Mouse (Mus musculus) layer of hippocampus, postnatal 25 days (tissue): ENCODE results near the gene Ass1. TPM values are rescaled to one million over a fixed set of nuclear protein-coding genes. Genes with fewer than 3 reads are reported as not detected.

Experiments
- DNase-seq, 2 experiments: peaks; one replicate each; pipeline ENCODE4 v3.0.0; 2022; ENCODE audit warnings: mixed read lengths in 2 of 2, low spot score in 1 of 2; ENCODE audit errors: extremely low spot score in 1 of 2
- total RNA-seq, 2 experiments: library from RNA; stranded (reverse); gene quantifications; 2 replicates each; pipeline ENCODE4 v1.2.3; 2021

The Ass1 gene
- total RNA-seq, 2 experiments from 2014 or later, result 17.7 to 20.8 TPM

GRCm38 (mm10) chr2:31477234-31478161 lies 7.5 kb downstream of the Ass1 start:
- no peak for DNase-seq

- DNase-seq, result peak; percentile 75 to 90
Observed at GRCm38 (mm10) chr2:31482914-31483575, 13.0 kb downstream of the Ass1 start.

- DNase-seq, result peak; percentile 66 to 88
Observed at GRCm38 (mm10) chr2:31484187-31484586, 14.2 kb downstream of the Ass1 start.

GRCm38 (mm10) chr2:31489166-31489565 lies 19.2 kb downstream of the Ass1 start:
- DNase-seq, result no peak

- DNase-seq, result no peak
Observed at GRCm38 (mm10) chr2:31490556-31490955, 20.5 kb downstream of the Ass1 start.

- DNase-seq, result no peak
Observed at GRCm38 (mm10) chr2:31492308-31492707, 22.3 kb downstream of the Ass1 start.

GRCm38 (mm10) chr2:31493243-31493642 lies 23.2 kb downstream of the Ass1 start:
- no peak for DNase-seq

GRCm38 (mm10) chr2:31494315-31494714 lies 24.3 kb downstream of the Ass1 start:
- no peak for DNase-seq

- no peak for DNase-seq
Observed at GRCm38 (mm10) chr2:31495046-31495476, 25.1 kb downstream of the Ass1 start.

GRCm38 (mm10) chr2:31496141-31496540 lies 26.1 kb downstream of the Ass1 start:
- no peak for DNase-seq

- no peak for DNase-seq
Observed at GRCm38 (mm10) chr2:31497113-31497512, 27.1 kb downstream of the Ass1 start.

- DNase-seq, result no peak
Observed at GRCm38 (mm10) chr2:31497635-31498034, 27.6 kb downstream of the Ass1 start.

- DNase-seq, result no peak
Observed at GRCm38 (mm10) chr2:31499327-31500291, 29.6 kb downstream of the Ass1 start.

GRCm38 (mm10) chr2:31500292-31501204 lies 30.5 kb downstream of the Ass1 start:
- no peak for DNase-seq

- no peak for DNase-seq
Observed at GRCm38 (mm10) chr2:31501448-31502130, 31.6 kb downstream of the Ass1 start.

GRCm38 (mm10) chr2:31502616-31503522 lies 32.9 kb downstream of the Ass1 start:
- no peak for DNase-seq

GRCm38 (mm10) chr2:31505472-31505871 lies 35.5 kb downstream of the Ass1 start:
- no peak for DNase-seq

- DNase-seq, result no peak
Observed at GRCm38 (mm10) chr2:31508851-31509250, 38.8 kb downstream of the Ass1 start.
